Mouse (Mus musculus): ENCODE measurements around the gene Il18r1.

Gene Il18r1

GRCm38 (mm10) chr1:40465477-40466430, at the start of gene Il18r1:
Gene Il18r1, plus strand, starts transcription at chr1:40465552.
- no peak for TF ChIP-seq GATA4 (IDR thresholded peaks at IDR 0.05; ENCODE audit: insufficient replicate concordance, low read length)

GRCm38 (mm10) chr1:40417034-40417433, 48.3 kb upstream of the Il18r1 start:
- no peak for TF ChIP-seq GATA4 (IDR thresholded peaks at IDR 0.05; ENCODE audit: insufficient replicate concordance, low read length)

GRCm38 (mm10) chr1:40418512-40418911, 46.8 kb upstream of the Il18r1 start:
- TF ChIP-seq GATA4 (IDR thresholded peaks at IDR 0.05; ENCODE audit: insufficient replicate concordance, low read length): no peak

GRCm38 (mm10) chr1:40423892-40424291, 41.5 kb upstream of the Il18r1 start:
- no peak for TF ChIP-seq GATA4 (IDR thresholded peaks at IDR 0.05; ENCODE audit: insufficient replicate concordance, low read length)

GRCm38 (mm10) chr1:40427270-40427669, 38.1 kb upstream of the Il18r1 start:
- no peak for TF ChIP-seq GATA4 (IDR thresholded peaks at IDR 0.05; ENCODE audit: insufficient replicate concordance, low read length)

- TF ChIP-seq GATA4 (IDR thresholded peaks at IDR 0.05; ENCODE audit: insufficient replicate concordance, low read length): no peak
Measured at GRCm38 (mm10) chr1:40427901-40428300, 37.5 kb upstream of the Il18r1 start.

- TF ChIP-seq GATA4 (IDR thresholded peaks at IDR 0.05; ENCODE audit: insufficient replicate concordance, low read length): no peak
Measured at GRCm38 (mm10) chr1:40428910-40429675, 36.3 kb upstream of the Il18r1 start, which contains the start of gene Il1rl1. Gene Il1rl1, plus strand, starts transcription at chr1:40429570.

- TF ChIP-seq GATA4 (IDR thresholded peaks at IDR 0.05; ENCODE audit: insufficient replicate concordance, low read length): no peak
Measured at GRCm38 (mm10) chr1:40430143-40430834, 35.1 kb upstream of the Il18r1 start.

- no peak for TF ChIP-seq GATA4 (IDR thresholded peaks at IDR 0.05; ENCODE audit: insufficient replicate concordance, low read length)
Measured at GRCm38 (mm10) chr1:40432169-40432568, 33.2 kb upstream of the Il18r1 start.

- TF ChIP-seq GATA4 (IDR thresholded peaks at IDR 0.05; ENCODE audit: insufficient replicate concordance, low read length): no peak
Measured at GRCm38 (mm10) chr1:40435936-40436335, 29.4 kb upstream of the Il18r1 start.

- TF ChIP-seq GATA4 (IDR thresholded peaks at IDR 0.05; ENCODE audit: insufficient replicate concordance, low read length): no peak
Measured at GRCm38 (mm10) chr1:40437340-40437739, 28.0 kb upstream of the Il18r1 start.

GRCm38 (mm10) chr1:40439504-40439903, 25.8 kb upstream of the Il18r1 start:
- TF ChIP-seq GATA4 (IDR thresholded peaks at IDR 0.05; ENCODE audit: insufficient replicate concordance, low read length): no peak

- no peak for TF ChIP-seq GATA4 (IDR thresholded peaks at IDR 0.05; ENCODE audit: insufficient replicate concordance, low read length)
Measured at GRCm38 (mm10) chr1:40444800-40445199, 20.6 kb upstream of the Il18r1 start.

- no peak for TF ChIP-seq GATA4 (IDR thresholded peaks at IDR 0.05; ENCODE audit: insufficient replicate concordance, low read length)
Measured at GRCm38 (mm10) chr1:40467306-40467705, 2.0 kb downstream of the Il18r1 start.

GRCm38 (mm10) chr1:40468805-40469204, 3.5 kb downstream of the Il18r1 start:
- TF ChIP-seq GATA4 (IDR thresholded peaks at IDR 0.05; ENCODE audit: insufficient replicate concordance, low read length): no peak

Data from liver, adult (tissue).